Mouse (Mus musculus) brain, adult 10 weeks (tissue): ENCODE results near the gene Slc7a14. TPM values are rescaled to one million over a fixed set of nuclear protein-coding genes. Genes with fewer than 3 reads are reported as not detected.

ENCODE experiments used
- polyA plus RNA-seq: library from polyadenylated mRNA; stranded (reverse); fragments of 350-450 nt; fragmentation: Illumina TruSeq; extraction: RNeasy Lipid Tissue Mini Kit (QIAGEN cat#74804); gene quantifications from one replicate; pipeline ENCODE4 v1.2.3, GENCODE M21; 2015; ENCODE audit warnings: low read depth, low replicate concordance

Slc7a14 gene
- polyA plus RNA-seq: 31.9 TPM

DNA sequence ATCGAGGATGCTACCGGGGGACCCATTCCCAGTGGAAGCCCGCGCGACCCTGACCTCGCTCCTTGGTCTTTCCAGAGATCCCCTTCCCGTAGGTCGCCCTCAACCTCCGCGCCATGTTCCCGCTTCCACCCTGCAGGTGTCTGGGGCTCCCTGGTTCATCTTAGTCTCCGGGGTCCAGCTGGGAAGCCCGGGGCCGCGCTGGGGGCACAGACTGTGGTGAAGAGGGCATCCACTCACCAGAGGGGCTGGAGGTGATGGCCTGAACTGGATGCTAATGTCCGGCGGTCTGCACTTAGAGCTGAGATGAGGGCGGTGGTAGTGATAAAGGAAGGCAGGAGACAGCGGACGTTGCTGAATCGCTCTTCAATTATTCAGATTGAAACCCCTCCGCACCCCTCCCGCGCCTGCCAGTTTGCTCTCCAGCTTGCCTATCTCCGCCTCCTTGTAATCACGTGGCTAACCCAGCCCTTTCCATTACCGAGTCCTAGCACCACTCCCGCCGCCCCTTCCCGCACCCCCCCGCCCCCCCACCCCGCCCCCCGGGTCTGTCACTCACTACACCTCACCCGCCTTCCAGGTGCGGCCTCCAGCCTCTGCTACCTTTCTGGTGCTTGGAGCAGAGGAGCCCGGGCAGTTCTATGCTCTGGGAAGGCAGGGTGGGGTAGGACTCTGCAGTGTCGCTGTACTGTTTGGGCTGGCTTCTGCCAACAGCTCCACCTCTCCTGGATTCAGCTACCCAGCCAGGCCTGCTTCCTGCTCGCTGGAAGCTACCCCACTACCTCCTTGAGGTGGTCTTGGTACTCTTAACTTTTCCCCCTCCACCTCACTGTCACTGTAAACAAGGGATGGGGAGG is at the start of gene Slc7a14:
TSS of gene Slc7a14 (minus strand) at position 445 of the 854 bp plus-strand sequence.

Other genes starting within 250 kb of the Slc7a14 start
- gene Skil, start 215.3 kb downstream of the Slc7a14 start, polyA plus RNA-seq: 31.7 TPM
- 233 TPM for gene Cldn11, start 160.5 kb downstream of the Slc7a14 start, polyA plus RNA-seq